Mouse (Mus musculus): ENCODE measurements around the gene Tmem82.

Gene Tmem82

DNA sequence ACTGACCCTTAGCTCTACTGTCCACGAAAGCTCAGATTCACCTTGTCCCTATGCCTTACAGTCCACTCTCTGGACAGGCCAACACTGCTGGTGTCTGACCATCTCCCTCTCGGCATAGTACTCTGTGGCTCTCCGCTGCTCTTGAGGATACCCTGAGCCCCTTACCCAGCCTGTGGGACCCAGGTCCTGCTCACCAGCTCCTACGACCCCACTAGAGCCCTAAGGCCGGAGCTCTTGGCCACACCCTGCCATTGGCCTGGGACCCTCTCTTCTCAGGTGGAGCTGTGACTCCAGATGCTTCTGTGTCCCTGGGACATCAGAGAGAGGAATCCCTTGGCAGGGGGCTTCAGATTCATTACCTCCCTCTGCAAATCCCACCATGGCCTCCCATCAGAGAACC lies 13.0 kb downstream of the Tmem82 start:
- no peak for DNase-seq

DNA sequence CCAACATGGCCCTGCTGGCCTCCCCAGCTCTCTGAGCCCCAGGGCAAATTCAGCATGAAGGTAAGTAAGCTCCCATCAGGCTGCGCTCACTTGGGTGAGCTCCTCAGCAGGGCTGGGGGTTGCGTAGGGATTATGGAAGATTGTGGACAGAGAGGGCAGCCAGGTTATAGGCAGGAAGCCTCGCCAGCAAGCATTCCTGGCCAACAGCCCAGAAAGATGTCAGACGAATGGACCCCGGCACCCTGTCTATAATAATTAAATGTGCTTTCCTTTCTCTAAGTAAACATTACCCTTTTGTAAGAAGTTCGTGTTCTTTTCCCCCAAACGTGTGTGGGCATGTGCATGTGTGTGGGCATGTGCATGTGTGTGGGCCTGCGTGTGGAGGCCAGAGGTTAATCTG lies 13.9 kb downstream of the Tmem82 start:
- DNase-seq, result no peak

DNA sequence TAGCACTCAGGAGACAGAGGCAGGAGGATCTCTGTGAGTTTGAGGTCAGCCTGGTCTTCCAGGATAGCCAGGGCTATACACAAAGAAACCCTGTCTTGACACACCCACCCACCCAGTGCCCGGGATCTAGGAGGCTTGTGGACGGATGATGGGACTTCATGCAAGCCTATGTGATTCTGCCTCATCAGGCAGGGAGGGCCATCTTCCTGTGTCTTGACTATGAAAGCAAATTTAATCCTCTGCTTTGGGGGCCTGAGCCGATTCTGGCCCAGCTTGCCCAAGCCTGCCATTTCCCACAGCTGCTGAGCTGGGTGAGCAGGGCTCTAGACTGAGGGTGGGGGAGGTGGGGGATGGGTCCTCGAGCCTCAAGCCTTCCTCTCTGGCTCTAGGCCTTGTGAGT lies 14.5 kb downstream of the Tmem82 start:
- DNase-seq, result no peak

GRCm38 (mm10) chr4:141602523-141603223 lies 15.8 kb downstream of the Tmem82 start:
- no peak for DNase-seq

DNA sequence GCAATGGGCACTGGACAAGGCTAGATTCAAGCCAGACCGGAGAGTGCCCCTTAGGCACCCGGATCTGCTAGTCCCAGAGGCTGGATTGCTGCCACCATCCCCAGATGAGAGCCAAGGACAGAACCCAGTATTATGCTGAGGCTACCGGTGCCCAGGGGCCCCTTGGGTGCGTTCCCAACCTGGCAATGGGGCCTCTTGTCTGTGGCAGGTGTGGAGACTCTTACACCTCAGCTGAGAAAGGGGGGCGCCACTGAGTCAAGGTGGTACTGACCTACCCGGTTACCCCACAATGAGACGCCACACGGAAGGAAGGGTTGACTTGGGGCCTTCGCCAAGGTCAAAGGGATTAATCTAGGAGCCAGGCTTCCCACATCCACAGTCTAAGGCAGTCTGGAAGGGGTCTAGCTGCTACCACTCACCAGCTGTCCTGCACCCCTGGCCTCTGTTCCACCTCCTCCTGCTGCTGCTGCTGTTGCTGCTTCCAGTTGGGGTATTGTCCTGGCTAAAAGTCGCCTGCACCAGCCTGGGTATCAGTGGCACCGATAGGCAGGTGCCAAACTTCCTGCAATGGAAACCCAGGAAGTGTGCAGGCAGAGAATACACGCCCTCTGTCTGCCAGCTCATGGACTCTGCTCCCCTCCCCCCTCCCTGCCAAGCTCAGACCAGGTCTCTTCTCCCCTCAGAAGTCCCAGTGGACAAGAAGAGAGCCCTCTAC lies 17.1 kb downstream of the Tmem82 start:
- no peak for DNase-seq

- DNase-seq, result no peak
Observed at GRCm38 (mm10) chr4:141600364-141600763, 18.1 kb downstream of the Tmem82 start.

GRCm38 (mm10) chr4:141599251-141600141 lies 18.9 kb downstream of the Tmem82 start:
- no peak for DNase-seq

DNA sequence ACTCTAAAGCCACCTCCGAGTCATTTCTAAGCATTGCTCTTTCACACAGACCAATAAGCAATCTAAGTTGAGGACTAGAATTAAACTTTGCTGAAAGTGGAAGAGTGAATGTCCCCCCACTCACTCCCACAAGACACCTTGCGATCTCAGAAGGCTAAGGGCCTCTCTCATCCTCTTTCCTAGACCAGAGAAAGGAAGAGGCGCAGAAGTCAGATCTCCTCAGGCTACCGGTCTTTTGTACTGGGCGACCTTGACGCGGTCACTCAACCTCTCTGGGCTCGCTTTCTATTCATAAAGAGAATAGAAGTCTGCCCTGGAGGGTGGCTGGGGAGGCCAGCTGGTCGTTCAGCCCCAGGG lies 19.6 kb downstream of the Tmem82 start:
- DNase-seq, result no peak

GRCm38 (mm10) chr4:141598199-141598893 lies 20.1 kb downstream of the Tmem82 start:
- no peak for DNase-seq

DNA sequence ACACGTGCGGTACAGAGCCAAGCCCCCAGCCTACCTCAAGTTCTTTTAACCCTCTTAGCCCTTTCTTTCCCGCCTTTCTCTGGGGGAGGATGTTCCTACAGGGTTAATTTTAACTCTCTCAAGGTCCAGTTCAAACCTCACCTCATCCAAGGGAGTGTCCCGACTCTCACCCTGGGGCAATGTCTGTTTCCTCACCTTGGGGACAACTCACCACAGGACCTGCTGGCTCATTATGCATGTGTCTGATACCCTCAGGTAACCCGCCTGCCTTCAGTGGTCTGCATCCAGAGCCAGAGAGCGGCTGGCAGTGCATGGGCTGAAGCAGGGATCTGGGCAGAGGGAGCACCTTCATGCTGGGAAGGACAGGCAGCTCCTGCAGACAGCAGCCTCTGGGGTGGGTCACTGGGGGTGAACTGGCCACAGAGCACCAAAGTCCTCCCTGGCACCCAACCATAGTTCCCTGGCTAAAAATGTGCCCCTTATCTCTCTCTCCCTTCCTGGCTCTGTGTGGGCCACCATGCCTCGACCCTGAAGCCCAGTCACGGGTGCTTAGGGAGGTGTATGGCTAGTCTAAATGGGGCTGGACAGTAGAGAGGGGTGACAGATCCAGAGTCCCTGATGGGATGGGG lies 21.6 kb downstream of the Tmem82 start:
- no peak for DNase-seq

DNA sequence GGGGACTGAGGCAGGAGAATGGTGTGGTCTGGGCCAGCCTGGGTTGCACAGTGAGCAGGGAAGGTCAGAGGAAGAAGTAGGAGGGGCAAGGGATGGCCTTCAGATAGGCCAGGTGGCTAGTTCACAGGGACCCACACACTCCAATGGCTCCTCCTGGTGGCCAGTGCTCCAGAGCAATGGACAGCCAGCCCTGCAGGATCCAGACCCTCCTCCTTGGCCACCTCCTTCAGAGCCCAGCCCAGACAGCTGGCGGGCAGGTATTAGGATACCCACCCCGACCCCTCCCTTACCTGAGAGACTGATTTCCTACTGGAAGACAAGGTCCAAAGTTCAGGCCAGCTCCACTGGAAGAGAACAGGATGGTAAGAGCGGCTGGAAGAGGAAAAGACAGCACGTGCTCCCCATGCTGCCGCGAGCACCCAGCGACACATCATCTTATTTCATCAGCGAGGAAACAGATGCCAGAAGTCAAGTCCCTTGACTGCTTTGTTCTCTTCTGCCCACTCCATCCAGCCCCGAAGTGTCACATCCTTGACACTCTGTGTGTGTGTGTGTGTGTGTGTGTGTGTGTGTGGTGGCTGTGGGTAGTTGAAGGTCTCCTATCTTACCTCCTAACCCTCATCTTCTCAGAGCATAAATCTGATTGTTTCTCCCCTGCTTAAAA lies 22.7 kb downstream of the Tmem82 start:
- no peak for DNase-seq

GRCm38 (mm10) chr4:141595138-141595537 lies 23.3 kb downstream of the Tmem82 start:
- DNase-seq, result no peak

DNA sequence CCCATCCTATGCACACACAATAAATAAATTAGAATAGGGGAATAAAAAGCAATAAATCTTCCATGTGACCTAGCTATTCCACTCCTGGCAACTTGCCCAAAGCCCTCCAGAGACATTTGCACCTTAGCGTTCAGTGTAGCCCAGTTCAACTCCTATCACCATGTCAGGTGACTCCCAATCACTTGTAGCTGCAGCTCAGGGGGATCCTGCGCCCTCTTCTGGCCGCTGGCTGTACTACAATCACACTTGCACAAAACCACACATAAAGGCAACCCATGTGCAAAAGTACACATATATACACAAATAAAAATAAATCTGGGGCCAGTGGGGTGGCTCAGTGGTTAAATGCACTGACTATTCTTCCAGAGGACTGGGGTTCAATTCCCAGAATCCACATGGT lies 26.9 kb downstream of the Tmem82 start:
- DNase-seq, result no peak

DNA sequence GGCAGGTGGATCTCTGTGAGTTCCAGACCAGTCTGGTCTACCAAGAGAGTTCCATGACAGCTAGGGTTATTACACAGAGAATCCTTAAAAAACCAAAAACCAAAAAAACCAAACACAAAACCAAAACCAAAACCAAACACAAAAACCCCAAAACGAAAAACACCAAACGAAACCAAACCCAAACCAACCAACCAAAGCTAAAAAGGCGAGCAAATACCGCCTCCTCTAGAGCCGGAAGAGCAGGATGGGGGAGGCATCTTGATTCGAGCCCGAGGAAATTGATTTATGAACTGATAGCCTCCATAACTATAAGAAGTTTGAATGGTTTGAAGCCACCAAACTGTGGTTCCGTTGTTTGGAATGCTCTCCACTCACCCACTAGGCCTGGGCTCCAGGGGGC lies 34.5 kb downstream of the Tmem82 start:
- DNase-seq, result no peak

DNA sequence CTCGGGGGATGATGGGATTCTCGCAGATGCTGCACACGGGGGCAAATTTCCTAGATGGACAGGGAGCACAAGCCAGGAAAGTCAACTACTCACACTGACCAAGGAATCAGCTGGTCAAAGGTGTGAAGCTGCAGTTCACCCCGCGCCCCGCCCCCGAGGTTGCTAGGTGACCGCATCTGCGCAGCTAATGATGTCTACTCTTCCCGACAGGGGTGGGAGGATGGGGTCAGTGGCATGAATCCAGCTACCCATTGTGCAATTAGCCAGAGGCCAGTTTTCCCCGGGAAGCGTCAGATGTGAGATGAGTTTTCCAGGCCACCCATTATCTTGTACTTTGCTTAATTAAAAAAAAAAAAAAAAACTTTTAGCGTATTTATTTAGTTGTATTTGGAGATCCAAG lies 37.4 kb downstream of the Tmem82 start:
- DNase-seq, result no peak

GRCm38 (mm10) chr4:141578833-141579232 lies 39.6 kb downstream of the Tmem82 start:
- DNase-seq, result no peak

- DNase-seq, result no peak
Observed at GRCm38 (mm10) chr4:141576877-141577276, 41.6 kb downstream of the Tmem82 start.

- DNase-seq, result no peak
Observed at GRCm38 (mm10) chr4:141576404-141576803, 42.0 kb downstream of the Tmem82 start.

DNA sequence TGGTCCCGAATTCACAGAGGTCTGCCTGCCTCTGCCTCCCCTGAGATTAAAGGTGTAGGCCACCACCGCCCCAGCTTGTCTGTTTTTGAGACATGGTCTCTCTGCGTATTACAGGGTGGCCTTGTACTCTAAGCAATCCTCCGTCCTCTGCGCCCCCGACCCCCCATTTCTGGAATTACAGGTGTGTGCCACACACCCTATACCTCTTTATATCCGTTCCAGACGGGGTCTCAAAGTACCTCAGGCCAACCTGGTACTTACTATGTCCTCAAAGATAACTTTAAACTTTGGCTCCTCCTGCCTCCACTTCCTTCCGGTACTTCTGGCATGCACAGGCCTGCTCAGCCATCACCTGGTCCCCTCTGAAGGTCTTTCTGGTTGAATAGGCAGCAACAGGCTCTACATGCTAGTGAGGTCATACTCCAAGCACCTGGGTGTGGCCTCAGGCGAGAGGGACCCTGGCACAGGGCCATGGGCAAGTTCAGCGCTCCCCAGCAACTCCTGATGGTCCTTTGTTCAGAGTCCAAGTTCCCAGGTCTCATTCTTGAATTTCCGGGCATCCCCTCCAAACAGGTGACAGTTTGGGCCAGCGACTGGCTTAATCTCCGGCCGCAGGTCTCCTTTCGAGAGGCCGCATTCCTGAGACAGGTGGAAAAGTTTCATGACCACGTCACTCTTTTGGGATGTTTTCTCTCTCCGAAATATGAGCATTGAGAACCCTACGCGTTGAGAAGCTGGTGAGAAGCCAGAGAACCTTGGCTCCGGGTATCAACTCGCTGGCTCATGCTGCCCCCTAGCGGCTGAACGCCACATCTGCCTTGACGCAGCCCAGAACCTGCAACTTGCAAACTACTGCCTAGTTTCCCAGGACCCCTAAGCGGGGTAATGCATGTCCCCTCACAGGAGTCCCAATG lies 43.4 kb downstream of the Tmem82 start:
- DNase-seq, result peak; percentile 78

DNA sequence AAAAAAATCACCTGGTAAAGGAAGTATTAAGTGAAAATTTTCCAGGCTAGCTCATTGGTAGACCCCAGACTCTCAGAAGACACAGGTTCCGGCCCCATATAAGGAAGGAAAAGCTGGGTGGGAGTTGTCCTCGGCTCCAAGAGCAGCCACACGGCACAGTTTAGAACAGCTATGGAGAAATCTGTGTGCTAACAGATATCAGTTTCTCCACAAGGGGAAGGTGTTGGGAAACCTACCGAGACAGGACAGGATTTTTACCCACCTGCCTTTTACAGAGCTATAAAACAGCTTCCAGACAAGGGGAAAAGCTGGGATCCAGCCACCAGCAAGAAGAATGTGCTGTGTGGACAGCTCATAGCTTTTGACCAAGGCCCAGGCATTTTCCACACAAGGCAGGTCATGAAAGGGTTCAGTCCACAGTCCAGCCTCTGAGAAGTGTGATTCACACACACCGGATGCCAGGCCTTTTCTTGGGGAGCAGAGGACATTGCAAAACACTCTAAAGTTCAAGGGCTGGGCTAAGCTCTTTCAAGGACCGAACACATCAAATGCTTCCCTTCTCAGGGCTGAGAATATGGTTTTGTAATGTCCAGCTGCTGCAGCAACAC lies 45.0 kb downstream of the Tmem82 start:
- no peak for DNase-seq
